Mouse (Mus musculus) limb, embryonic 13.5 days (tissue): Measurements from ENCODE around the gene Cdk19. TPM values are rescaled to one million over a fixed set of nuclear protein-coding genes. Genes with fewer than 3 reads are reported as not detected.
A peak's percentile ranks its signal among the peaks of the same experiment; 100 is the strongest.
"Not testable (repeated sequence)": the region's sequence is repeated elsewhere in the genome, so short reads cannot be mapped to it uniquely, and the experiment has no call there.

Experiments
- ATAC-seq: fragments of 200-750 bp; cut with Nextera tagmentation; 2 replicates; pipeline ENCODE4 v1.8.0; 2017; ENCODE audit warnings: low read depth, moderate number of reproducible peaks, moderate TSS enrichment; ENCODE audit not compliant: low FRiP score
- H3K27ac ChIP-seq: fragments of 300-500 bp; sonication (generic); 2 replicates; pipeline ENCODE4 v1.5.1; 2015; ENCODE audit warnings: inconsistent platforms, mild to moderate bottlenecking, moderate library complexity
- H3K27me3 ChIP-seq: fragments of 300-500 bp; sonication (generic); 2 replicates; pipeline ENCODE4 v1.6.1; 2015; ENCODE audit warnings: mild to moderate bottlenecking, inconsistent platforms
- H3K36me3 ChIP-seq: fragments of 300-500 bp; sonication (generic); 2 replicates; pipeline ENCODE4 v1.6.1; 2015; ENCODE audit warnings: inconsistent platforms, mild to moderate bottlenecking, moderate library complexity
- H3K4me1 ChIP-seq: fragments of 300-500 bp; sonication (generic); 2 replicates; pipeline ENCODE4 v1.6.1; 2015; ENCODE audit warnings: inconsistent platforms
- H3K4me2 ChIP-seq: fragments of 300-500 bp; sonication (generic); replicated peaks from 2 replicates; pipeline ENCODE4 v1.6.1; 2015; ENCODE audit warnings: inconsistent platforms, mild to moderate bottlenecking, moderate library complexity
- H3K4me3 ChIP-seq: fragments of 300-500 bp; sonication (generic); 2 replicates; pipeline ENCODE4 v1.5.1; 2015; ENCODE audit warnings: moderate library complexity, mild to moderate bottlenecking, inconsistent platforms
- H3K9ac ChIP-seq: fragments of 300-500 bp; sonication (generic); 2 replicates; pipeline ENCODE4 v1.6.1; 2015; ENCODE audit warnings: mild to moderate bottlenecking, inconsistent platforms
- H3K9me3 ChIP-seq: fragments of 300-500 bp; sonication (generic); 2 replicates; pipeline ENCODE4 v1.6.1; 2016; ENCODE audit warnings: inconsistent platforms
- whole genome bisulfite sequencing: fragments of 180-500 bp; shearing (Covaris S2); methylation state at CpG from one replicate; pipeline ENCODE4 v1.1.7; 2015; 5-methylcytosine and 5-hydroxymethylcytosine counted together
- polyA plus RNA-seq: library from polyadenylated mRNA; unstranded; fragments of >200 nt; fragmentation: Nextera tagmentation; extraction: Ambion mirVana; gene quantifications from 2 replicates; pipeline ENCODE4 v1.2.1, GENCODE M21; 2015

The Cdk19 gene
- polyA plus RNA-seq, 1 experiment from 2014 or later, result 12.3 TPM

DNA sequence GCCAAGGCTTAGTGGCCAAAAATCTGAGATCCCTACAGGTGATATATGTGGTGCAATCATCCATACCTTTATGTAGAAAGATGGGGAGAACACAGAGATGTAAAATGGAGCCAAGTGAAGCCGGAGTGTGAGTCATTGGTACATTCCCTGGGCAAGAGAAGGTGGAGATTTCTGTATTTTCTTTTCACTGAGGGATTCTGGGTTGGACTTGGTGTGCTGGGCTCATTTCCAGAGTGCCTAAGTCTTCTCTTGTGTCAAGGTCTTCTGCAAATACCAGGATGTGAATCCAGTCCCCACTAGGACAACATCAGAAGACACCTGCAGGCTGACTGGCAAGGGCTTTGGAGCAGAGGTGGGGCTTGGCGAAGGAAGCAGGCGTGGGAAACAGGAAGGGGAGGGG is 163.4 kb downstream of the Cdk19 start:
- Histone ChIP-seq H3K4me1 (peaks cover 14% of the 10 kb centered on the region), H3K36me3 (no peaks in the 10 kb centered on the region), H3K4me2 (no peak overlapping the region), H3K27ac (no peak overlapping the region), H3K9ac (no peak overlapping the region), H3K4me3 (no peak overlapping the region), H3K9me3 (no peaks in the 10 kb centered on the region), H3K27me3 (no peaks in the 10 kb centered on the region)
- ATAC-seq, result no peak
- WGBS, result 93% methylated on average over 2 of the region's 3 CpGs

DNA sequence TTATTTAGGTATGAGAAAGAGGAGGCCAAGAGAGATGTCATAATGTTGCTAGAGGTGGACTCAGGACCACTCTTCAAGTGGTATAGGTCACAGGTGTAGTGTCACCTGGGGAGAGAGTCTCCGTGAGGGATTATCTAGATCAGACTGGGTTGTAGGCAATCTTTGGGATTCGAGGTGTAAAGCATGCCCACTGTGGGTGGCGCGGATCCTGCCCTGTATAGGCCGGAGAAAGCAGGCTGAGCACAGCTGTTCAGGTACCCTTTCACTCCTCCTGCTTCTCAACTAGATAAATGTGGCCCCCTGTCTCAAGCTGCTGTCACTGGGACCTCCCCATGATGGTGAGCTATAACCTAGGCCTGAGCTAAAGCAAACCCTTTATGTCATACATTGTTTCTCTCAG is 171.0 kb downstream of the Cdk19 start:
- Histone ChIP-seq H3K9me3 (no peaks in the 10 kb centered on the region), H3K4me3 (no peak overlapping the region), H3K27ac (no peak overlapping the region), H3K36me3 (no peaks in the 10 kb centered on the region), H3K4me2 (no peak overlapping the region), H3K4me1 (peaks cover 18% of the 10 kb centered on the region), H3K9ac (no peak overlapping the region), H3K27me3 (no peaks in the 10 kb centered on the region)
- WGBS, result 92% methylated on average over 5 of the region's 5 CpGs
- no peak for ATAC-seq

GRCm38 (mm10) chr10:40511221-40511677 is 171.9 kb downstream of the Cdk19 start:
- H3K9ac ChIP-seq, result no peak overlapping the region
- ATAC-seq, result peak; percentile 66
- H3K4me3 ChIP-seq, result no peak overlapping the region
- no peaks in the 10 kb centered on the region for H3K9me3 ChIP-seq
- no peaks in the 10 kb centered on the region for H3K27me3 ChIP-seq
- H3K4me1 ChIP-seq, result peaks cover 18% of the 10 kb centered on the region
- H3K27ac ChIP-seq, result peak overlapping the region; percentile 69
- no peaks in the 10 kb centered on the region for H3K36me3 ChIP-seq
- WGBS, result 44% methylated on average over 8 of the region's 8 CpGs
- H3K4me2 ChIP-seq, result peak overlapping the region; percentile 15; the same call in 1 of the 2 replicates

GRCm38 (mm10) chr10:40512185-40512584 is 172.8 kb downstream of the Cdk19 start:
- WGBS, result 82% methylated on average over 6 of the region's 6 CpGs

GRCm38 (mm10) chr10:40512996-40513395 is 173.6 kb downstream of the Cdk19 start:
- not testable (repeated sequence) for H3K36me3 ChIP-seq, H3K27ac ChIP-seq, ATAC-seq, H3K9ac ChIP-seq, H3K4me3 ChIP-seq, H3K27me3 ChIP-seq, H3K4me2 ChIP-seq, H3K9me3 ChIP-seq
- 91% methylated on average over 7 of the region's 7 CpGs for WGBS
- H3K4me1 ChIP-seq, result peaks cover 22% of the 10 kb centered on the region

More at GRCm38 (mm10) chr10:40512185-40512584, 172.8 kb downstream of the Cdk19 start:
- Histone ChIP-seq H3K9ac (no peak overlapping the region), H3K27ac (peak overlapping the region; percentile 69; the same call in 1 of the 2 replicates), H3K4me3 (no peak overlapping the region), H3K4me2 (no peak overlapping the region), H3K36me3 (no peaks in the 10 kb centered on the region), H3K9me3 (no peaks in the 10 kb centered on the region), H3K27me3 (no peaks in the 10 kb centered on the region), H3K4me1 (peaks cover 22% of the 10 kb centered on the region)
- no peak for ATAC-seq

- H3K9me3 ChIP-seq, result no peaks in the 10 kb centered on the region
These were observed 175.9 kb downstream of the Cdk19 start for GRCm38 (mm10) chr10:40515225-40515681.

GRCm38 (mm10) chr10:40516421-40516820 is 177.1 kb downstream of the Cdk19 start:
- WGBS, result 33% methylated on average over 4 of the region's 4 CpGs
- Histone ChIP-seq H3K9ac (no peak overlapping the region), H3K27ac (no peak overlapping the region), H3K27me3 (no peaks in the 10 kb centered on the region), H3K4me2 (no peak overlapping the region), H3K36me3 (no peaks in the 10 kb centered on the region), H3K9me3 (no peaks in the 10 kb centered on the region), H3K4me1 (peaks cover 14% of the 10 kb centered on the region), H3K4me3 (no peak overlapping the region)
- ATAC-seq, result no peak

More at GRCm38 (mm10) chr10:40515225-40515681, 175.9 kb downstream of the Cdk19 start:
- ATAC-seq, result no peak
- H3K4me2 ChIP-seq, result no peak overlapping the region
- H3K27me3 ChIP-seq, result no peaks in the 10 kb centered on the region
- H3K27ac ChIP-seq, result no peak overlapping the region
- H3K4me3 ChIP-seq, result no peak overlapping the region
- WGBS, result 71% methylated on average over 5 of the region's 5 CpGs
- peaks cover 22% of the 10 kb centered on the region for H3K4me1 ChIP-seq
- H3K9ac ChIP-seq, result no peak overlapping the region
- no peaks in the 10 kb centered on the region for H3K36me3 ChIP-seq

DNA sequence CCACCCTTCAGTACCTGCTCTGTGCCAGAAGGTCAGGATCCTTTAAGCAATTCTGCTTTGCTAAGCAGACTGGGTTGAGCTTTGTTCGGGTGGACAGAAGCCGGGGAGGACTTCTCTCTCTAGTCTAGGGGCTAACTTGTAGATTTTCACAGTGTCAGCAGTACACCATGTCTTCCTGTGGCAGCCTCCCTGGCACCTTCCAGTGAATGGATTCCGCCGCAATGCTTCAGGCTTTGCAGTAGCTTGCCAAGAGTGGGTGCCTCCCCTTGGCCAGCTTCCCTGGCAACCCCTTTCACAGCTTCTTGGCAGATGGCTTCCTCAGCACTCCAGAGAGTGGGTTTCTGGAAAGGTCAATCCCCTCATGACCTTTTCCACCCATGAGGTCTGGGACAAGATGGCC is 180.2 kb downstream of the Cdk19 start:
- Histone ChIP-seq H3K27ac (no peak overlapping the region), H3K9ac (no peak overlapping the region), H3K27me3 (no peaks in the 10 kb centered on the region), H3K9me3 (no peaks in the 10 kb centered on the region), H3K4me3 (no peak overlapping the region), H3K4me1 (peaks cover 18% of the 10 kb centered on the region), H3K36me3 (no peaks in the 10 kb centered on the region), H3K4me2 (no peak overlapping the region)
- 87% methylated on average over 4 of the region's 4 CpGs for WGBS
- ATAC-seq, result no peak

DNA sequence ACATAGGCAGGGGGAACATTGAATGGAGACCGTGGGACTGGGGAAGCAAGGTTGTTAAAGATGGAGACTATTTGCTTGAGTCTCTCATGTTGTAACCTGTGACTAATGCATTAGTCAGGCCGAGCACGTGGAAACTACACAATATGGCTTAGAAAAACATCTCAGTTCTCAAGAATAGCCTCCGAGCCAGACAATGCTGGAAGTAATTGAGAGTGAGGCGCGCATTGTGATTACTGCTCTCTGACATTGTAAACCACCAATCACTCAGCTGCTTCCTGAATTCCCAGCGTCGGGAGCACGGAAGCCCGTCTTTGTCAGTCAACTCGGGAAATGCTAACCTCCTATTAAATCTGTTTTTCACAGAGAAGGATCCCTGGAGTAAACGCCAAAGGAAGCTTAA is 182.2 kb downstream of the Cdk19 start:
- Histone ChIP-seq H3K9ac (no peak overlapping the region), H3K36me3 (no peaks in the 10 kb centered on the region), H3K4me1 (peaks cover 16% of the 10 kb centered on the region), H3K27me3 (peaks cover 9% of the 10 kb centered on the region), H3K9me3 (no peaks in the 10 kb centered on the region), H3K4me2 (no peak overlapping the region; the same call in 1 of the 2 replicates), H3K4me3 (no peak overlapping the region), H3K27ac (no peak overlapping the region)
- ATAC-seq, result no peak
- WGBS, result 35% methylated on average over 12 of the region's 12 CpGs

DNA sequence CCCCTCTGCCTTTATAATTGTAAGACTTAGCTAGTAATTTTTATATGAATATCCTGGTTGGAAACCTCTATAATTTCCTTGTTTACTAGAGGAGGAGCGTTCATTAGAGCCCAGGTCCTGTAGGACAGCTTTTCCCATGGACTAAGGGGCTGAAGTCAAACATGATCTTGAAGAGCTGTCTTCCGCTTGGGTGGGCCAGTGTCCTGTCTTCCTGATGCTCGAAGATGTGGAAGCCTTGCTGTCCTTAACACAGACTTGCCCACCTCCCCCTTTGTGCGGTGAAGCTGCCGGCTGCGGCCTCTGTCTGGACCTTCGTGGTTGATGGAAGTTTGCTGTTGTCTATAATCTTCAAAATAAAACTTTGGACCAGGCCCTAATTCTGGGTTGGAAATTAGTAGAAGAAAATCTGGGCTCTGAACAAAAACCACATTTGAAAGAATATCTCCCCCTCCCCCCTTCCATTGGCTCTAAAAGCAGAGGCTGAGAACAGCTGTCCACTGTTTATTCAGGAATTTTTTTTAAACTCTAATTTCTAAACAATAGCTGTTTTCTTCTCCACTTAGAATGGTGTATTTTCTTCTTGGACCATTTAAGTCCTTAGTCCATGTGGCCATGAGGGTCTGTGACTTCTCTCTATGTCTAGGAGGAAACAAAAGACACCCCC is 184.1 kb downstream of the Cdk19 start:
- H3K4me1 ChIP-seq, result peaks cover 29% of the 10 kb centered on the region
- no peaks in the 10 kb centered on the region for H3K9me3 ChIP-seq
- H3K9ac ChIP-seq, result no peak overlapping the region
- WGBS, result 72% methylated on average over 7 of the region's 7 CpGs
- H3K27ac ChIP-seq, result no peak overlapping the region
- ATAC-seq, result no peak
- H3K27me3 ChIP-seq, result peaks cover 17% of the 10 kb centered on the region
- no peak overlapping the region for H3K4me3 ChIP-seq
- H3K36me3 ChIP-seq, result no peaks in the 10 kb centered on the region
- H3K4me2 ChIP-seq, result no peak overlapping the region

- no peak overlapping the region for H3K9ac ChIP-seq
- no peak for ATAC-seq
- no peaks in the 10 kb centered on the region for H3K36me3 ChIP-seq
- H3K27me3 ChIP-seq, result peaks cover 23% of the 10 kb centered on the region
- H3K4me2 ChIP-seq, result 0 out of 2 replicates have a peak overlapping the region, but pooled peaks have one; percentile 16
- H3K4me3 ChIP-seq, result no peak overlapping the region
- WGBS, result 48% methylated on average over 9 of the region's 9 CpGs
- no peaks in the 10 kb centered on the region for H3K9me3 ChIP-seq
- peaks cover 29% of the 10 kb centered on the region for H3K4me1 ChIP-seq
- no peak overlapping the region for H3K27ac ChIP-seq
These were observed 184.9 kb downstream of the Cdk19 start for GRCm38 (mm10) chr10:40524032-40524806.

GRCm38 (mm10) chr10:40524991-40525390 is 185.6 kb downstream of the Cdk19 start:
- H3K36me3 ChIP-seq, result no peaks in the 10 kb centered on the region
- H3K9ac ChIP-seq, result no peak overlapping the region
- H3K9me3 ChIP-seq, result no peaks in the 10 kb centered on the region
- peaks cover 26% of the 10 kb centered on the region for H3K27me3 ChIP-seq
- H3K4me3 ChIP-seq, result no peak overlapping the region
- H3K4me2 ChIP-seq, result no peak overlapping the region
- peaks cover 29% of the 10 kb centered on the region for H3K4me1 ChIP-seq
- no peak overlapping the region for H3K27ac ChIP-seq
- no peak for ATAC-seq
- 32% methylated on average over 10 of the region's 10 CpGs for WGBS
